Mouse (Mus musculus): ENCODE data around the gene Gfra1. TPM values are rescaled to one million over a fixed set of nuclear protein-coding genes. Genes with fewer than 3 reads are reported as not detected.
A peak's percentile ranks its signal among the peaks of the same experiment; 100 is the strongest.

The Gfra1 gene
- total RNA-seq, 2 experiments from 2014 or later: 3.9 to 4.2 TPM

GRCm38 (mm10) chr19:58268476-58268875 lies 187.2 kb downstream of the Gfra1 start:
- intact Hi-C loops (cut with DNase I): no loop called here

DNA sequence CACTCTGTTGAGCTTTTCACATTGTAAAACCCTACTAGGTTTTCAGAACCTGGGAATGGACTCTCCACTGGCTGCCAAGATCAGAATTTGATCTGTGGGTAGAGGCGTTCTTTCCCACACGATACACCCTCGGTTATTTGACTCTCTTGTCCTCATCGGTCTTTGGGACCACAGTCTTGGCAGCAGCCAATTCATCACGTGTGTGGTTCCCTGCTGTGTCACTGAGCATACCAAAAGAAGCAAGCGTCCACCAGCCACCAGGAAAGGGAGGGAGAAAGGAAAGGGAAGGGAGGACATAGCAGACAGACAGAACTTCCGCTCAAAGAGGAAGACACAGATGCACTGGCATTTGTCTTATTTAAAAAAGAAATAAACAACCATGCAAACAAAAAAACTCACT lies 189.1 kb downstream of the Gfra1 start:
- intact Hi-C loops (cut with DNase I): no loop called here
- DNase-seq: no peak

More at GRCm38 (mm10) chr19:58268476-58268875, 187.2 kb downstream of the Gfra1 start:
- DNase-seq: no peak

GRCm38 (mm10) chr19:58260934-58261333 lies 194.8 kb downstream of the Gfra1 start:
- intact Hi-C loops (cut with DNase I): no loop called here
- DNase-seq: no peak

GRCm38 (mm10) chr19:58259250-58259649 lies 196.5 kb downstream of the Gfra1 start:
- intact Hi-C loops (cut with DNase I): no loop called here
- no peak for DNase-seq

DNA sequence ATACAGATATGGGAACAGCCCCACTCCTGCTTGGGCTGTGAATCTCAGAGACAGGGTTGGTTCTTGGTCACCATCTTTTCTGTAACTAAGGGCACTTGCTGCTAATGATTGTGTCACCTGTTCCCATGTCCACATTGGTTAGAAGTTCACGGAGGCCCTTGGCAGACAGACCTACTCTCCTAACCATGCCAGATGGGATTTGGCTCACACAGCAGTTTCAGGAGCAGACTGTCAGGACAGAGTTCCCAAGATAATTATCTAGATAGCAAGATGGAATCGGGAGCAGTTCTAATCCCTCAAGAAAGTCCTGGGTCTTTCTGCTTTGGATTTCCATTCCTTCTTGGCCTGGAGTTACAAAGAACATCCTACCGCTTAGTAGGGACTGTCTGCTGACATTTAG lies 199.2 kb downstream of the Gfra1 start:
- no peak for DNase-seq
- intact Hi-C loops (cut with DNase I): no loop called here

DNA sequence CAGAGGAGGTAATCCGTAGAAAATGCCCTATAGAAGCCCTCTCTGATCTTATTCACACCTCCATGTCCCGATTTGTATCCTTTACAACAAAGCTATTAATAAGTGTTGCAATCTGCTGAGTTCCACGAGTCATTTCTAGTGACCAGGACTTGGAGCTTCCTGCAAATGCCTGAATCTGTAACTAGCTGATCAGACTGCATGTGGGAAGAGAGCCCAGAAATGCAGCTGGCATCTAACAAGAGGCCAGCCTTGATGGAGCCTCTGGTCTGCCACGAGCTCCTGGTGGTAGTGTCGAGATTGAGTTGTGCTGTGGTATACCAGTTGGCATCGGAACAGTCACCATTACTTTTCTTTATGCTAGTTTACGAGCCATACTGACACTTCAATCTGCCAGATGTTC lies 200.3 kb downstream of the Gfra1 start:
- intact Hi-C loops (cut with DNase I): no loop called here
- DNase-seq: peak in 1 of 2 experiments; percentile 21

GRCm38 (mm10) chr19:58254172-58254571 lies 201.5 kb downstream of the Gfra1 start:
- DNase-seq: no peak
- intact Hi-C loops (cut with DNase I): no loop called here

GRCm38 (mm10) chr19:58251698-58252097 lies 204.0 kb downstream of the Gfra1 start:
- intact Hi-C loops (cut with DNase I): no loop called here

GRCm38 (mm10) chr19:58251095-58251494 lies 204.6 kb downstream of the Gfra1 start:
- no peak for DNase-seq
- intact Hi-C loops (cut with DNase I): no loop called here

More at GRCm38 (mm10) chr19:58251698-58252097, 204.0 kb downstream of the Gfra1 start:
- no peak for DNase-seq

- intact Hi-C loops (cut with DNase I): no loop called here
- DNase-seq: no peak
Measured at GRCm38 (mm10) chr19:58250237-58250636, 205.5 kb downstream of the Gfra1 start.

DNA sequence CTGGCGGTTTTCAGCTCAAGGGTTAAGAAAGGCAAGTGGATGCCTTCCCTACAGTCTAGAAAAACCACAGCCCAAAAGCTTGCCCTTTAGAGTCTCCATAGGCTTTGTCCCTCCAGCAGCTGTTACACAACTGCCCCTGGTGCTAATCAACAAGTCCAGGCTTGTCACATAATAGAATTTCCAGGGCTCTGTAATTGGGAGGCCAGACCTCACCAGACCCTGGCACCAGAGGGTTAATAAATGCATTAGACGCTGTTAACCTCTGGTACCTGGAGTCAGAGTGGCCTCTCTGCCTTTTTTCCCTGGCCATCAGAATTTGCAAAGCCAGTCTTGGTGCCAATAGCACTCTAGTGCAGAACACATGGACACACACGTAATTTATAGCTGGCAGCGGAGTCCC lies 211.6 kb downstream of the Gfra1 start:
- intact Hi-C loops (cut with DNase I): no loop called here
- DNase-seq: no peak

GRCm38 (mm10) chr19:58243604-58244003 lies 212.1 kb downstream of the Gfra1 start:
- intact Hi-C loops (cut with DNase I): no loop called here
- no peak for DNase-seq

GRCm38 (mm10) chr19:58238325-58238724 lies 217.4 kb downstream of the Gfra1 start:
- DNase-seq: no peak
- intact Hi-C loops (cut with DNase I): no loop called here

- no peak for DNase-seq
- intact Hi-C loops (cut with DNase I): no loop called here
Measured at GRCm38 (mm10) chr19:58227725-58228124, 228.0 kb downstream of the Gfra1 start.

GRCm38 (mm10) chr19:58226882-58227281 lies 228.8 kb downstream of the Gfra1 start:
- intact Hi-C loops (cut with DNase I): no loop called here
- DNase-seq: no peak

DNA sequence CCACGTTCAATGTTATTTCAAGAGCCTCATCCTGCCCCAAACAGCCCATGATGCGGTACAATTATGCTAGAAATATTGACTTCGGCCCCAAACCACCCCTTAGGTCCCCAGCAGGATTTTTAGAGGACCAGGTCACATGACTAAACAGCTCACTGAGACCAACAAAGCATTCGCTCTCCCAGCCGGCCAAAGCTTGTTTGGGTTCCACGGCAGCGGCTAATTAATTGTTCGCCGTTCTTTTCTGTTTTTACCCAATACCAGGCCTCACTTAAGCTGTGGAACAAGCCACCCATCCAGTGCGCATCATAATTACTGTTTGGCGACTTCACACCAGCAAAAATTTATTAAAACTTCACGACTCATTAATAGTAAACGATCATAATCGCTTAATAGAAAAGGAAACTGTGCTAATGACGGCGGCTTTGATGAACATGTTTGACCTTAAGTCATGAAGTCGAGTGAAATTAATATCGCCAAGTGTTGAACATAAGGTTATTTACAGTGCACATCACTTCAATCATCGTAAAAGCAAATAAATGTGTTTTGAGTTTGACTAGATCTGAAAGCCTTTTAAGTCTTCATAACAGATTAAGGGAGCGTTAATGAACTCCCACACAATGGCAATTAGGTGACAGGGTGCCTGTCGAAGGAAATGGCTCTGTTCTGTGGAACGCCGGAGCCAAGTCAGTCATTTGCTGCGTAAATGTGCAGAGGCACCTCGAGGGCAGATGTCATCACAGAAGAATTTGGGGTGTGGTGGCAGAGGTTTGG lies 235.5 kb downstream of the Gfra1 start:
- intact Hi-C loops (cut with DNase I): no loop called here

DNA sequence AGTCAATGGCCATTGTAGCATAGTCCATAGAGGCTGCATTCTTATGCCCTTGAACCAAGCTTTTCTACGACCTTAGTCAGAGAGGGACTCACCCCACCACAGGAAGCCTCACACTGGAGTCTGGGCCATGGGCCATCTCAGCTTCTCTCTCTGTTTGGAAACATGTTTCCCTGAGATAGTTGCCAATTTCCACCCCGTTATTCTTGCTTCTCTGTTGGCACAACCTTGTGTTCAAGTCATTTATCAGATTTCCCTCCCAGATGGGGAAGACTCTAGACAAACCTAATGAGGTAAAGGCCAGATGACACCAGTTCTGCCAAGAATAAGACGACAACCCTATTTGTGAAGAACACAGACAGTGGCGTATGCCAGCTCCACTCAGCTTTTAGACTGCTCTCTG lies 238.1 kb downstream of the Gfra1 start:
- intact Hi-C loops (cut with DNase I): no loop called here
- no peak for DNase-seq

More for the DNA sequence above, 235.5 kb downstream of the Gfra1 start:
- no peak for DNase-seq

- no peak for DNase-seq
- intact Hi-C loops (cut with DNase I): no loop called here
Measured at GRCm38 (mm10) chr19:58206496-58207044, 249.1 kb downstream of the Gfra1 start.

DNA sequence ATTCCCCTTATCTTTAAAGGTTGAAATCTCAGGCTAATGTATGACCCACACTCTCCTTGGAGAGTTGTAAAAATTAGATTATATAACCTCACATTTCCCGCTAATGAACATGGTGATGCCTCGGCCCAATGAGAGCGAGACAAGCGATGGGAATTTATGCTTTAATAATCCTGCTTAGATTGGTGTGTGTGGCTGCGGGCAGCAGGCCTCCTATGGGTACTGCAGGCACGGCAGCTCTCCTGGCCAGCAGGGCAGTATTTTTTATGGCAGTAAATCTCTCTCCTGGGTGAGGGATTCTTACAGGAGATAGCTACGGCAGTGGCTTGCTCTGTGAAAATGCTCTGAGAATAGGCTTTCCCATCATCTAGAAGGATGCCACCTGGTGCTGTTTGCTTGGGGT lies 250.2 kb downstream of the Gfra1 start:
- intact Hi-C loops (cut with DNase I): no loop called here
- DNase-seq: no peak

DNA sequence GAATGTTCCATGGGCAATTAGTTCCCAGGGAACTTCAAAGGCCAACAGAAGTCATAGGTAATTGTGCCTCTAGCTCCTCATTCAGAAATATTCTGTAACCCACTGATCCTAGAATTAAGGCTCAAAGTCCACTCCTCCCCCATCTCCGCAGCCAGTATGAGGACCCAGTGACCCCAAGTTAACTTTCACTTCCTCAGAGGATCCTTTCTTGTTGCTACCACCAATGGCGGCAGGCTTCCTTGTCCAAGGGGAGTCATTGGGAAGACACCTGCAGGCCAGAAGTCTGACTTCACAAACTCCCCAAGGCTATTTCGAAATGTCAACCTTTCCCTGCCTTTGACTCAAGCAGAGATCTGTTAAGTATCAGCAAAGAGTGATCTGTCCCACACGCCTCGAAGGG lies 253.1 kb downstream of the Gfra1 start:
- intact Hi-C loops (cut with DNase I): no loop called here
- no peak for DNase-seq

GRCm38 (mm10) chr19:58199679-58200078 lies 256.0 kb downstream of the Gfra1 start:
- no peak for DNase-seq
- intact Hi-C loops (cut with DNase I): no loop called here

GRCm38 (mm10) chr19:58193733-58194456 lies 261.8 kb downstream of the Gfra1 start:
- no peak for DNase-seq
- intact Hi-C loops (cut with DNase I): no loop called here

Measured in heart, postnatal 14 days (tissue).